Mouse (Mus musculus): ENCODE data around the gene Wnt11. TPM values are rescaled to one million over a fixed set of nuclear protein-coding genes. Genes with fewer than 3 reads are reported as not detected.

The Wnt11 gene
- 0.31 TPM for polyA plus RNA-seq (2014; fragmentation: Illumina TruSeq; extraction: RNeasy Lipid Tissue Mini Kit (QIAGEN cat#74804))

DNA sequence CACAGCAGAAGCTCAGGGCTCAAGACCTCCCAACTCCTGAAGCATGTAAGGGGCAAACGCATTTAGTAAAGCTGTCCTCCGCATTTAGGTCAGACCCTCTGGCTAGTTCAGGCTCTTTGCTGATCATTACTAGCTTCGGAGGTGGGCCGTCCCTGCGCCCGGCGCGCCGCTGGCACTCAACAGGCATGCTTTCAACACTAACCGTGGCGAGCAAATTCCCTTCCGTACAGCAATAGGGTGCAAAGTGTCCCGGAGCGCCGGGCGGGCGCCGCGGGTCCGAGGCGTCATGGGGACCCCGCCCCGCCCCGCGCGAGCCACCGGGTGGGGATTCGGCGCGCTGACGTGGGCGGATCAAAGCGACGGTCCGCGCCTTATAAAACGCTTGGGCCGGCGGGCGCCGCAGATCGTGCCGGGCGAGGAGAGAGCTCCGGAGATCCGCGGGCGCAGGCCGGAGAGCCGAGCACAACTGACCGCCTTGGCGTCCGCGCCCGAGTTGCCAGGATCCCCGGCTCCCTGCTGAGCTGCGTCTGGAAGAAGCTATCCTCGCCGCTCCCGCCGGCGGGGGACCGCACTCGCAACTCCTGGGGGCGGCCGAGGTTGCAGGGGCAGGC, at the start of gene Wnt11:
Gene Wnt11 (plus strand): TSS at position 402 of the 611 bp plus-strand sequence.

Other genes with a start within 250 kb of the Wnt11 start
- 75.3 TPM for gene Emsy, start 178.3 kb upstream of the Wnt11 start, polyA plus RNA-seq (2014; fragmentation: Illumina TruSeq; extraction: RNeasy Lipid Tissue Mini Kit (QIAGEN cat#74804))
- gene Thap12, start 132.0 kb upstream of the Wnt11 start, polyA plus RNA-seq (2014; fragmentation: Illumina TruSeq; extraction: RNeasy Lipid Tissue Mini Kit (QIAGEN cat#74804)): 242 TPM

Measured in ovary, adult 10 weeks (tissue).